Mouse (Mus musculus) G1E-ER4 (cell line): ENCODE measurements around the gene Zfp575. TPM values are rescaled to one million over a fixed set of nuclear protein-coding genes. Genes with fewer than 3 reads are reported as not detected.

Source experiments
- GATA1 ChIP-seq: IDR thresholded peaks from one replicate; pipeline ENCODE4 v1.8.0; 2012; ENCODE audit warnings: low read length, inconsistent platforms
- polyA plus RNA-seq: library from polyadenylated mRNA; stranded (reverse); fragments of >175 nt; gene quantifications from 2 replicates; pipeline ENCODE4 v1.2.3, GENCODE M21; 2012

Zfp575 gene
- polyA plus RNA-seq, 1 experiment: not detected

GRCm38 (mm10) chr7:24610144-24610878 is 22.9 kb upstream of the Zfp575 start, which contains the start of gene Phldb3:
Gene Phldb3 (plus strand): TSS chr7:24610763.
- no peak for TF ChIP-seq GATA1

GRCm38 (mm10) chr7:24608561-24608960 is 21.1 kb upstream of the Zfp575 start:
- TF ChIP-seq GATA1: no peak

- TF ChIP-seq GATA1: no peak
Measured at GRCm38 (mm10) chr7:24608017-24608416, 20.6 kb upstream of the Zfp575 start.

- TF ChIP-seq GATA1: no peak
Measured at GRCm38 (mm10) chr7:24606046-24606445, 18.6 kb upstream of the Zfp575 start.

- no peak for TF ChIP-seq GATA1
Measured at GRCm38 (mm10) chr7:24605561-24605960, 18.1 kb upstream of the Zfp575 start.

- TF ChIP-seq GATA1: no peak
Measured at GRCm38 (mm10) chr7:24600941-24601597, 13.6 kb upstream of the Zfp575 start.

GRCm38 (mm10) chr7:24599211-24600067 is 12.0 kb upstream of the Zfp575 start:
- no peak for TF ChIP-seq GATA1

- TF ChIP-seq GATA1: no peak
Measured at GRCm38 (mm10) chr7:24598121-24598520, 10.7 kb upstream of the Zfp575 start.

GRCm38 (mm10) chr7:24595464-24595863 is 8.0 kb upstream of the Zfp575 start:
- TF ChIP-seq GATA1: no peak

- TF ChIP-seq GATA1: no peak
Measured at GRCm38 (mm10) chr7:24594309-24594803, 6.9 kb upstream of the Zfp575 start.

- no peak for TF ChIP-seq GATA1
Measured at GRCm38 (mm10) chr7:24593621-24594308, 6.3 kb upstream of the Zfp575 start.

- no peak for TF ChIP-seq GATA1
Measured at GRCm38 (mm10) chr7:24592781-24593180, 5.3 kb upstream of the Zfp575 start.

- no peak for TF ChIP-seq GATA1
Measured at GRCm38 (mm10) chr7:24592163-24592562, 4.7 kb upstream of the Zfp575 start.

GRCm38 (mm10) chr7:24591735-24592134 is 4.3 kb upstream of the Zfp575 start:
- peak; percentile 50 for TF ChIP-seq GATA1

- TF ChIP-seq GATA1: no peak
Measured at GRCm38 (mm10) chr7:24588336-24588735, 895 bp upstream of the Zfp575 start.
